ENCODE assay signal across 10 mouse cellular contexts in the genomic region with DNA sequence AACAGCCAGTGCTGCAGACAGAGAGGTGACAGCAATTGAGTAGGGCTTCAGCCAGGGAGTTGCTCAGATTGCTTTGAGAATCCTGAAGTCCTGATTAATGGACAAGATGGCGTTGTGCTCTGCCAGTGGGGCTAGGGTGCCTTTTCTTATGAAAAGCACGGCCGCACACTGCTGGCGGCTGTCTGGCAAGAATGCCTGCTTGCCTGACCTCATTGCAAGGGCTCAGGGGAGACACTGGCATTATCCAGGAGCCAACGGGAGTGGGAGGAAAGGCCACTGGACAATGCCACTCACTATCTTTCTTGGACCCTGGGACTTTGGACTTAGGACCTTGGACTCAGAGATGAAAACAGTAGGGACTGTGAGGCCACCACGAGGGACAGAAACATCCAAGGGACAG.
DNase-seq lines count a peak whose midpoint lies in the region; ATAC-seq and TF ChIP-seq lines count a peak whose summit lies in the region.
"Had no signal": no experiment of that assay in that cellular context is flagged by ENCODE, and none has a peak within 500 bp of the region (broad histone marks: within the 10 kb centered on the region; RNA-seq: fewer than 3 reads in every experiment).

No protein-coding gene starts in this region.

- intact Hi-C loops in gastrocnemius, adult 2 months (cut with DNase I): loop anchor here (5.0 kb wide), 1 partner anchor 76 kb away; no protein-coding TSS in a partner anchor
- intact Hi-C loops in gastrocnemius, postnatal 36 days (cut with DNase I): no loop called here
- intact Hi-C loops in gastrocnemius, postnatal 14 days (cut with DNase I; ENCODE audit: low total_unique reads): no loop called here

- no peaks in the 10 kb centered on the region for H3K36me3 ChIP-seq in forebrain, embryonic 16.5 days (ENCODE audit: control insufficient read depth, insufficient read depth)
- 0 out of 2 replicates have a peak, but pooled peaks cover 4% of the 10 kb centered on the region for H3K36me3 ChIP-seq in midbrain, embryonic 12.5 days

- no peak for ATAC-seq in forebrain, embryonic 16.5 days
- no peak for ATAC-seq in midbrain, embryonic 12.5 days (ENCODE audit: low FRiP score, low read depth)

- H3K9me3 ChIP-seq in forebrain, embryonic 16.5 days (ENCODE audit: control insufficient read depth, low read length): no peaks in the 10 kb centered on the region
- H3K9me3 ChIP-seq in midbrain, embryonic 12.5 days: no peaks in the 10 kb centered on the region
- H3K9me3 ChIP-seq: embryonic facial prominence, embryonic 13.5 days had no signal

- no peak overlapping the region for H3K4me2 ChIP-seq in forebrain, embryonic 16.5 days (ENCODE audit: low read length)
- H3K4me2 ChIP-seq in midbrain, embryonic 12.5 days (replicated peaks): no peak overlapping the region
- H3K4me2 ChIP-seq: embryonic facial prominence, embryonic 13.5 days had no signal

- H3K4me3 ChIP-seq in gastrocnemius, adult 2 months: no peak overlapping the region
- H3K4me3 ChIP-seq in forebrain, embryonic 16.5 days (replicated peaks; ENCODE audit: low read length): no peak overlapping the region
- H3K4me3 ChIP-seq in midbrain, embryonic 12.5 days: no peak overlapping the region
- H3K4me3 ChIP-seq: embryonic facial prominence, embryonic 13.5 days had no signal

- H3K4me1 ChIP-seq in forebrain, embryonic 16.5 days (replicated peaks; ENCODE audit: control insufficient read depth, insufficient read depth, low read length): peaks cover 51% of the 10 kb centered on the region
- peaks cover 72% of the 10 kb centered on the region for H3K4me1 ChIP-seq in midbrain, embryonic 12.5 days

- peak overlapping the region; percentile 88 for H3K27ac ChIP-seq in gastrocnemius, adult 2 months
- H3K27ac ChIP-seq in forebrain, embryonic 16.5 days (ENCODE audit: low read length): peak overlapping the region; percentile 51; the same call in 1 of the 2 replicates
- peak overlapping the region; percentile 39 for H3K27ac ChIP-seq in midbrain, embryonic 12.5 days (replicated peaks)
- H3K27ac ChIP-seq: embryonic facial prominence, embryonic 13.5 days; liver, embryonic 14.5 days had no signal

- DNase-seq in gastrocnemius, adult 2 months: peak; percentile 61
- no peak for DNase-seq in gastrocnemius, postnatal 36 days
- peak; percentile 81 for DNase-seq in adrenal gland, postnatal 10 days
- no peak for DNase-seq in urinary bladder, postnatal 4 days (ENCODE audit: low spot score in 2 of 2)
- no peak for DNase-seq in gastrocnemius, adult 18-20 months (ENCODE audit: low spot score)
- DNase-seq in gastrocnemius, postnatal 14 days: no peak

- TF ChIP-seq CTCF in gastrocnemius, adult 2 months (IDR thresholded peaks at IDR 0.05): no peak

- H3K9ac ChIP-seq in forebrain, embryonic 16.5 days (replicated peaks; ENCODE audit: low read depth, low read length): no peak overlapping the region; the same call in 1 of the 2 replicates
- no peak overlapping the region for H3K9ac ChIP-seq in midbrain, embryonic 12.5 days (replicated peaks)
- H3K9ac ChIP-seq: embryonic facial prominence, embryonic 13.5 days; liver, embryonic 14.5 days had no signal

- WGBS in forebrain, embryonic 16.5 days: 17% methylated on average over 6 of the region's 6 CpGs
- 52% methylated on average over 6 of the region's 6 CpGs for WGBS in midbrain, embryonic 12.5 days

- no peaks in the 10 kb centered on the region for H3K27me3 ChIP-seq in forebrain, embryonic 16.5 days (replicated peaks; ENCODE audit: control insufficient read depth, insufficient read depth, low read length)
- H3K27me3 ChIP-seq in midbrain, embryonic 12.5 days: no peaks in the 10 kb centered on the region
- H3K27me3 ChIP-seq: embryonic facial prominence, embryonic 13.5 days had no signal

Comparison
In these comparisons a context has a peak if more than half of its experiments do, and no peak if none do; other contexts are left out.
1. DNase-seq: peak in gastrocnemius, adult 2 months (single experiment) and adrenal gland, postnatal 10 days (single experiment); none in gastrocnemius, postnatal 36 days (0 of 2), urinary bladder, postnatal 4 days (0 of 2), gastrocnemius, adult 18-20 months (single experiment) and gastrocnemius, postnatal 14 days (single experiment).
2. Peak in every context shown above with its lines, with median percentiles within 50 percentile points of each other: H3K27ac ChIP-seq.